Mouse (Mus musculus) spleen, adult 2 months (tissue): ENCODE data around the gene Amph. TPM values are rescaled to one million over a fixed set of nuclear protein-coding genes. Genes with fewer than 3 reads are reported as not detected.
"Not testable (repeated sequence)": the region's sequence is repeated elsewhere in the genome, so short reads cannot be mapped to it uniquely, and the experiment has no call there.

Experiments used
- DNase-seq, 2 experiments: peaks; one replicate each; pipeline versions ENCODE4 v3.0.0 to v3.0.0-alpha.2; 2012 to 2021; ENCODE audit warnings: low spot score in 2 of 2, low read depth in 1 of 2
- H3K27ac ChIP-seq: fragments of 200-500 bp; 2 replicates; pipeline ENCODE4 v1.5.1; 2012; ENCODE audit warnings: low read length, inconsistent platforms; ENCODE audit not compliant: insufficient read depth
- H3K27me3 ChIP-seq: fragments of 200-500 bp; 2 replicates; pipeline ENCODE4 v1.6.1; 2012; ENCODE audit warnings: mild to moderate bottlenecking, moderate library complexity, low read length, inconsistent platforms; ENCODE audit not compliant: control insufficient read depth, insufficient read depth
- H3K36me3 ChIP-seq: fragments of 200-500 bp; 2 replicates; pipeline ENCODE4 v1.6.1; 2012; ENCODE audit warnings: mild to moderate bottlenecking, low read length, inconsistent platforms; ENCODE audit not compliant: control insufficient read depth, insufficient read depth
- H3K4me1 ChIP-seq: fragments of 200-500 bp; 2 replicates; pipeline ENCODE4 v1.6.1; 2011; ENCODE audit warnings: inconsistent platforms; ENCODE audit not compliant: control insufficient read depth, insufficient read depth, insufficient read length
- H3K4me3 ChIP-seq: fragments of 200-500 bp; 2 replicates; pipeline ENCODE4 v1.5.1; 2011; ENCODE audit warnings: mild to moderate bottlenecking, inconsistent platforms; ENCODE audit not compliant: insufficient read depth, insufficient read length; ENCODE audit errors: extremely low read depth
- CTCF ChIP-seq: fragments of 200-500 bp; IDR thresholded peaks from 2 replicates; pipeline ENCODE4 v1.5.1; 2011; ENCODE audit warnings: mild to moderate bottlenecking, inconsistent platforms; ENCODE audit not compliant: insufficient read depth, insufficient read length, insufficient replicate concordance; ENCODE audit errors: extremely low read depth
- POLR2A ChIP-seq: fragments of 200-500 bp; IDR thresholded peaks from 2 replicates; pipeline ENCODE4 v1.6.1; 2011; ENCODE audit warnings: low read depth, low read length, inconsistent platforms
- WGBS: fragments of 180-500 bp; shearing (Covaris S2); methylation state at CpG from one replicate; pipeline ENCODE4 v1.1.7; 2018; 5-methylcytosine and 5-hydroxymethylcytosine counted together
- polyA plus RNA-seq: library from polyadenylated mRNA; depleted of rRNA; stranded (reverse); fragments of >200 nt; gene quantifications from 2 replicates; pipeline ENCODE4 v1.2.3, GENCODE M21; 2012; rRNA removed

Amph gene
- polyA plus RNA-seq: 0.41 TPM in 2 replicates

DNA sequence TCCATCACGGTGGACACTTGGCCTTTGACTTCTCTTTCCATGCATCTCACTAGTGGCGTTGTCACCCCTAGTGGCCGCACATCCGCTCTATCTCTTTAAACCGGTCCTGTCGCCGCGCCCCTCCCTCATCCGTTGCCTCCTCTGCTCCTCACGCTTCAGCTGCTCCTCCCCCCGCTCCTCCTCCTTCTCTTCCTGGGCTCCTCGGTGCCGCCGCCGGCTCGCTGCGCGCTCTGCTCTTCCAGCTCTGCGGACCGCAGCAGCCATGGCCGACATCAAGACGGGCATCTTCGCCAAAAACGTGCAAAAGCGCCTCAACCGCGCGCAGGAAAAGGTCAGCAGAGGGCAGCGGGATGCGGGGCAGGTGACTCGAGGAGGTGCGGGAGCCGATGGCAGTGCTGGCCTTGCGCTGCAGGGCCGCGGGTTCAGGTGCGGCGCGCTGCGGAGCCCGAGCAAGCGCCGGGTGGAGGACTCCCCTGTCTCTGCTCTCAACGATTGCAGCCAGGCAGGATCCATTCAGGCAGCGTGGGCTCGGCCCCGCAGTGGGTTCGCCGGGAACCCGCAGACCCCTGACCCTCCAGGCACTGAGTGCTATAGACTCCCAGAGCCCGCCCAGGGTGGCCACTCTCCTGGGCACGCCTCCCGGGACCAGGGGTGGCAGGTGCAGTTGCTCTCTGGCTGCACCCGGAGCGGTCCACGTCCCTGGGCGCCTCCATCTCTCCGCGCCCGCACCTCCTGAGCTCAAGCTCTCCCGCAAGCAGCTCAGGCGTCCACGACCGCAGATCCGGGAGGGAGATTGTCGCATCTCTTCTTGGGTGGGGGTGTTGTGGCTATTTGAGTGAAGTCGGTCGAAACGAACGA, at the start of gene Amph:
TSS of gene Amph (plus strand) at position 35 of the 858 bp plus-strand sequence.
- no peak within 1 kb of the TSS for H3K4me3 ChIP-seq
- TF ChIP-seq POLR2A (no peak), CTCF (no peak)
- H3K36me3 ChIP-seq: no peaks in the 10 kb centered on the region
- no peak within 1 kb of the TSS for H3K27ac ChIP-seq
- DNase-seq: no peak
- H3K4me1 ChIP-seq: no peaks in the 10 kb centered on the region
- no peaks in the 10 kb centered on the region for H3K27me3 ChIP-seq
- WGBS: 4% methylated on average over 69 of the region's 70 CpGs

- Histone ChIP-seq H3K27me3 (no peaks in the 10 kb centered on the region), H3K36me3 (no peaks in the 10 kb centered on the region), H3K4me3 (no peak overlapping the region), H3K4me1 (no peaks in the 10 kb centered on the region), H3K27ac (no peak overlapping the region)
- TF ChIP-seq POLR2A (no peak), CTCF (no peak)
- 86% methylated on average over 6 of the region's 6 CpGs for WGBS
- no peak for DNase-seq
These were observed 44.4 kb upstream of the Amph start for GRCm38 (mm10) chr13:18903623-18904022.

GRCm38 (mm10) chr13:18914774-18915173, 33.2 kb upstream of the Amph start:
- no peak overlapping the region for H3K4me3 ChIP-seq
- H3K27ac ChIP-seq: no peak overlapping the region
- H3K27me3 ChIP-seq: no peaks in the 10 kb centered on the region
- no peaks in the 10 kb centered on the region for H3K4me1 ChIP-seq
- no peaks in the 10 kb centered on the region for H3K36me3 ChIP-seq
- TF ChIP-seq CTCF (no peak), POLR2A (no peak)
- DNase-seq: no peak
- WGBS: 93% methylated on average over 4 of the region's 4 CpGs

DNA sequence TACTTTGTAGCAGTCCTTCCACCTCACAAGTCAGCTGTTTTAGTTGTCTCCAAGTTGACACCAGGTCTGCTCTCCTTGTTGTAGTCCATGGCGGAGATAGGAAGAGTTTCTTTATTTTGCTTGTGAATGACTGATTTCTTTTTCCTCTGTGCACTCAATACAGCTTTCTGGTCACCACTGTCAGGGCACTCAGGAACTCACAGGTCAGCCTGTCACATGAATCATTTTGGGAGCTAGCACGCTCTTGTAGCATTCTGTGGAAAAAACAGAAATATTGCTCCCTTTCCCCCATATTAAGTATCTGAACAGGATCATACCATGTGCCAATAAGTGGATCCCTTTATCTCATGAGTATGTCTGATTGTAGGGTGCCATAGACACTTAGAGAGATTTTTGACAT, 14.8 kb upstream of the Amph start:
- 82% methylated on average over 1 of the region's 2 CpGs for WGBS
- not testable (repeated sequence) for H3K36me3 ChIP-seq, DNase-seq, H3K27me3 ChIP-seq, H3K4me1 ChIP-seq, H3K27ac ChIP-seq, H3K4me3 ChIP-seq

- WGBS: 20% methylated on average over 5 of the region's 5 CpGs
- Histone ChIP-seq H3K4me1 (no peaks in the 10 kb centered on the region), H3K36me3 (no peaks in the 10 kb centered on the region), H3K27ac (no peak overlapping the region), H3K27me3 (no peaks in the 10 kb centered on the region), H3K4me3 (no peak overlapping the region)
- TF ChIP-seq POLR2A (no peak), CTCF (no peak)
- no peak for DNase-seq
These were observed 319 bp upstream of the Amph start for GRCm38 (mm10) chr13:18947686-18948085.

- no peaks in the 10 kb centered on the region for H3K4me1 ChIP-seq
- WGBS: 12% methylated on average over 5 of the region's 5 CpGs
- no peaks in the 10 kb centered on the region for H3K36me3 ChIP-seq
- H3K4me3 ChIP-seq: no peak overlapping the region
- H3K27me3 ChIP-seq: no peaks in the 10 kb centered on the region
- TF ChIP-seq POLR2A (no peak), CTCF (no peak)
- no peak for DNase-seq
- no peak overlapping the region for H3K27ac ChIP-seq
These were observed 985 bp downstream of the Amph start for GRCm38 (mm10) chr13:18949029-18949350.

GRCm38 (mm10) chr13:18949626-18950200, 1.7 kb downstream of the Amph start:
- WGBS: 63% methylated on average over 11 of the region's 11 CpGs
- H3K4me3 ChIP-seq: no peak overlapping the region
- H3K4me1 ChIP-seq: no peaks in the 10 kb centered on the region
- TF ChIP-seq CTCF (no peak), POLR2A (no peak)
- no peak for DNase-seq
- H3K27me3 ChIP-seq: no peaks in the 10 kb centered on the region
- H3K36me3 ChIP-seq: no peaks in the 10 kb centered on the region
- no peak overlapping the region for H3K27ac ChIP-seq
